Mouse (Mus musculus): ENCODE data around the gene Rorc.

- TF ChIP-seq GATA1 (IDR thresholded peaks at IDR 0.05; ENCODE audit: low read length) (no peak), TAL1 (IDR thresholded peaks at IDR 0.05; ENCODE audit: low read length) (no peak)
Measured at GRCm38 (mm10) chr3:94344182-94344581, 28.4 kb upstream of the Rorc start.
